Mouse (Mus musculus) adrenal gland, adult 18-20 months (tissue): ENCODE results near the gene Col4a3. TPM values are rescaled to one million over a fixed set of nuclear protein-coding genes. Genes with fewer than 3 reads are reported as not detected.

Source experiments
- DNase-seq, 2 experiments: peaks; one replicate each; pipeline ENCODE4 v3.0.0; 2021 to 2022; ENCODE audit warnings: low spot score in 2 of 2
- total RNA-seq, 2 experiments: library from RNA; stranded (reverse); gene quantifications; 1 replicate in 1 of 2; 2 replicates in 1 of 2; pipeline ENCODE4 v1.2.3; 2021

Gene Col4a3
- total RNA-seq, 2 experiments from 2014 or later: 1.5 to 2.3 TPM

DNA sequence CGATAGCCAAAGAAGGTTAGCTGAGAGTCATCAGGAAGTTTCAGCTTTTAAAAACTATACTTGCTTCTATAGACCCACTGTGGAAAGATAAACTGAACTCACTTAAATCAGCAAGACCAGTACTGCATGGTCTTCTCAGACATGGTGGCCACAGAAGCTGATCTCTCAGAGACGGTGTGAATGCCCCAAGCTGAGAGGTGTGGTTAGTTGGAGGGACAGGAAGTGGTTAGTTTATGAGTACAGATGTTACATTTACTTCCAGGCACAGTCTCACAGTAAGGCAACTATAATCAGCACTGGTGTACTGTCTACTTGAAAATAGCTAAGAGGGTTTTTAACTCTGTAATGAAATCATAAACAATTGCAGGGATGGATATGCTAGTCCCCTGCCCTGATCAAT is 75.5 kb downstream of the Col4a3 start:
- no peak for DNase-seq

DNA sequence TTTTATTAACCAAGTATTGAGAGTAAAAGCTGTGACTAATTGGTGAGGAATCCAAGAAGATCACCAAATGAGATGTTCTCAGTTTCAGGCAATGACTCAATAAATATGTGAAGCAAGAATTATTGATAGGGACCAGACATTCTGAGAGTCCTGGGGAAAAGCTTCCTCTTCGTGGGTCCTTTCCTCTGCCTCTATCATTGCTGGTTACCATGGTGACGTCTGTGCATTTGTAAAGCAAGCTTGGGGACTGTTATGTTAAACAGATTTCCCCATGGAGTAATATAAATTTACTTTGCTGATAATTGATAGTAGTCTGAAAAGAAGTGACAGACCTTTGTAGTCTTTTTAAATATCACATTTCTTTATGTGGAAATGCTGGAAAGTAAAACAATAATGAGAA is 76.8 kb downstream of the Col4a3 start:
- DNase-seq: no peak

DNA sequence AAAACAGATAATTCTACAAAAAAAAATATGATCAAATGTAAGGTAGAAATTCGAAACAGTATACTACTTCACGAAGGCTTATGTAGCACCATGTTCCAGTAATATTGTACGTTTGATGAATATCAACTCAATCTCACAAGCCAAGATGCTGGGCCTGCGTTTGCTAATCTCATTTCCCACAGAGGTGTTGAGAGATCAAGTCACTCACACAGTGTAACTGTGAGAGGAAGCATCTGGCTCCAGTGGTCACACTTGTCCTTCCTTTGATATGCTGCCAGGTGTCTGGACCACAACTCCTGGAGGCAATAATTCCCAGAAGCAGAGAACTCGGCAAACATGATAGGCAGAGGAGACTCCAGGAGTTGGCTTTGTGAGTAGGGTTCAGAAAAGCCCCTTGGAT is 99.6 kb downstream of the Col4a3 start:
- no peak for DNase-seq

DNA sequence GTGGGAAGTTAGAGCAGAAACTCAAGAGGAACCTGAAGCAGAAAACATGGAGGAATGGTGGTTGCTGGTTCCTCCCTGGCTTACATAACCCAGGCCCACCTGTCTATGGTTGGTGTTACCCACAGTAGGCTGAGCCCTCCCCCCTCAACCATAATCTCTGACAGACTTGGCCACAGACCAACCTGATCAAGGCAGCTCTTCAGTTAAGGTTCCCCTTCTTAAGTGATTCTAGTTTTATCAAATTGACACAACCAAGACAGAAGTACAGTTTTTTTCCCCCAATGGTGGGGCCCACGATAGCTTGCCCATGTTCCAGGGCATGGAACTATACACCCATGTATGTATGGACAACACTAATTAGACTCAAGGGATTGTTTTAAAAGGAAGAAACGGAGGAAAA is 100.1 kb downstream of the Col4a3 start:
- DNase-seq: no peak

DNA sequence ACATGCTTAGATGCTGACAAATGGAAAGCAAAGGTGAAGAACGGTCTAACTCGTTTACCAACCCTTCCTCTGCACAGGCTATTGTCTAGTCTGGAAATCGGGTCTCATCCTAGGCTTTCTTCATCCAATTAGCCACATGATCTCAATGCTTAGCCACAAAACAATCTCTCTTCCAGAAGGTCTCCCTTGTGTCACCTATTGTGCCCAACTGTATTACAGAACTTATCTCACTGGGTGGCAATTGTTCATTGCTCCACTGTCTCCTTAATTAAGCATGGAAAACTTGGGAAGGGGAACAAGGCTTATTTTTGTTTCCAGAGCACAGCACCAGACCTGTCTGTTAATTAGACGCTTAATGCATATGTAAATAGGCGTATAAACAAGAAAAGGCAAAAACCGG is 101.2 kb downstream of the Col4a3 start:
- no peak for DNase-seq

DNA sequence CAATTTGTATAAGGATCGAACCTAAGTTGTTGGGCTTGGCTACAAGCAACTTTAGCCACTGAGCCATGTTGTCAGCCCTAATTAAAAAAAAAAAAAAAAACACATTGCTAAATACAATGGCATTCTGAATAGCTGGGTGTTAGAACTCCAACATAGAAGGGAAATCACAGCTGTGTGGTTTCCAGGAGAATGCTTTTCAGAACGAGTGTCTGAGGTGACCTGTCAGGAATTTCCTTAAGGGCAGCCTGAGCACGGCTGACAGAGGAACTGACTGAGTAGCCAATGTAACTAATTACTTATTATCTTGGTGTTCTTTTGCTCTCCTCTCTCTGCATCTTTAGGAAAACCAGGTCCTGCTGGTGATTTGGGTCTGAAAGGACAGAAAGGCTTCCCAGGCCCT is 109.2 kb downstream of the Col4a3 start:
- DNase-seq: no peak

DNA sequence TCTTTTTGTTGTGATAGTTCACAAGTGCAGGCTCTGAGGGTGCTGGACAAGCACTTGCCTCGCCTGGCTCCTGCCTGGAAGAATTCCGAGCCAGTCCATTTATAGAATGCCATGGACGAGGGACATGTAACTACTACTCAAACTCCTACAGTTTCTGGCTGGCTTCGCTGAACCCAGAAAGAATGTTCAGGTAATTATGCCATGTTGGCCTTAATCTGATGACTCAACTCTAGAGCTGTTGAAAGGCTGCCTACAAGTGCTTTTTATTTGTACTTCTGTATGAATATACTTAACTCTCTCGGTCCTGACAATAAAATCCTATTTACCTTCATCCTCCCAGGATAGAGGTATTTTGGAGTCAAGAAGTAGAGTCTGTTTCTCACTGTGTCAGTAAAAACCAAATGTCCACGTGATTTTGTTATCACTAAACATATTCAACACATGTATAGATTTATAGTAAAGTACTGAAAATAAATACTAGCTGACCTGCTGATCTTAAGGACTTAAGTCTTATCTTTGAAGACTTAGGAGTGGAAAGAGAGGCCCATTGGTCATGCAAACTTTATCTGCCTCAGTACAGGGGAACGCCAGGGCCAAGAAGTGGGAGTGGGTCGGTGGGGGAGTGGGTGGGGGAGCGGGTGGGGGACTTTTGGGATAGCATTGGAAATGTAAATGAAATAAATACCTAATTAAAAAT is 131.2 kb downstream of the Col4a3 start:
- DNase-seq: no peak

DNA sequence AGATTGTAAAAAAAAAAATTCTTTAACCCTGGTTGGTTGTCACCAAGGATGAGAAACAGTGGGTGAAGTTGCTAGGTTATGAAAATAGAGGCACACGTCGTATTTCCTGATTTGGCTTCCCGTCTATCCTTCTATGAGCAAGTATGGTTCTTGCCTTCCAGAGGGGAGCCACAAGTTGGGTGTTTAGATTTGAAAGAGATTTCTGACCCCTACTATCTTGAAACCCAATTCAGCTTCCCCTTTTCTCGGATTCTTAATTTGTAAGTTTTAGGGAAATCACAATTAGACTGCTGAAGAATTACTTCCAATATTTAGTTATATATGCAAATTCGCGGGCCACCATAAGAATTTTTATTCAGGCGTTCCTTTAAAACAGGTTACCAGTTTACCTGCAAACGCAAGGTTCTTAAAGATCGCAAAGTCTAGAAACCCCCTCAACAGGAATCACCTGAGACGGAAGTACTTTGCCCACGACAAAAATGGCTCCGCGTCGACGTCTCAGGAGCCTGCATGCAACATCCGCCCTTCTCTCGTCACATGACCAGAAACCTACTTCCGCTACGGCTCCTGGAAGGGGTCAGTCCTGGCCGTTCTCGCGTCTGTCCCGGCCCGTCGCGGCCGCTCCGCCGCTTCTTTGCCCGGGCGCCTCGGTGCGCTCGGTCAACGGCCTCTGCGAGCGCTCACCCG is 137.8 kb downstream of the Col4a3 start, which contains the start of gene Mff:
Gene Mff (plus strand): TSS at position 552 of the 687 bp plus-strand sequence.
- peak; percentile 90 to 91 for DNase-seq

DNA sequence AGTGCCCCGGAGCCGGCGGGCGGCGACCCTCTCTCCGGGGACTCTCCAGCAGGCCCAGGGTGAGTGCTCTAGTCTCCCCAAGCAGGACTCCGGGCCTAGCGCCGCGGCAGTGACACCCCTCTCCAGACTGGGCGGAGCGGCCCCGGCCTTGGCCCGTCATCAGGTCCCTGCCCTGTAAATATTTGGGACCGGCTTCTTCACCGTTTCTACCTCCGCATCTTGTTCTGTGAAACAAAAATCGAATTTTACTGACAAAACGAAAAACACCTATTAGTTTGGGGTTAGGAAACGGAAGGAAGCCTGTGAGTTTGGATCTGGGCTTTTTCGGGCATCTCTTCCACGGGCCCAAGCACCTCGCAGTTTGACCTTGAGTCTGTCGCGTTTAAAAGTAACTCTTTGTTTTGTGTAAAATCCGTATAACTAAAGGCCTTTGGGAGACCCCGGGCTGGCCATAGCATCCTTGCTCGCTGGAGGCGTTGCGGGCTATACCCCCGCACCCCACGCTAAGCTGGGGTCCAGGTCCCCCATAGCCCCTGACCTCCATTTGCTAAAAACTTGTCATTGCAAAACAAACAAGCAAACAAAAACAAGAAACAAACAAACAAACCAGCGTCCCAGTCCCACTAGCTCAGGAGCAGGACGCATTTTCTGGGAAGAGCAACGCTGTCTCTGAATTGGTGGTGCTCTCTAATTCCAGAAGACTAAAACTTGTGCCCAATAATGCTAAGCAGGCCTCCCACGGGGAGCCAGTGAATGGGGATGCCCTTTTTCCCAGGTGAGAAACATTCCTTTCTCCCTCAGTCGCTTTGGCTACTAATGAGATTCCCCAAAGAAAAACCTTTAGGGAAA is 138.5 kb downstream of the Col4a3 start:
- peak; percentile 5 to 24 for DNase-seq

DNA sequence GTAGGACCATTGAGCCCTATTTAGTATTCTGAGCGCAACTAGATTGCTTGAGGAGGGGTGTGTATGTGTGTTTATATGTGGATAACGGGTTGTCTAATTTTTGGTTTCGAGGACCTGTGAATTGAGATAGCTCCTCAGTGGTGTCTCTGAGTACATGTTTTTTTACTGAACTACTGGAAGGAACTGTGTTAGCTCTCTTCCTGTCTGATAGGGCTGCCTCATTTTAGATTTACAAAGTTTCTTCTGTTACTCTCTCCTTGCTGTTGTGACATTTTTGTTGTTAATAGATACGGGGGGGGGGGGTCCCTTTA is 139.1 kb downstream of the Col4a3 start:
- DNase-seq: no peak

DNA sequence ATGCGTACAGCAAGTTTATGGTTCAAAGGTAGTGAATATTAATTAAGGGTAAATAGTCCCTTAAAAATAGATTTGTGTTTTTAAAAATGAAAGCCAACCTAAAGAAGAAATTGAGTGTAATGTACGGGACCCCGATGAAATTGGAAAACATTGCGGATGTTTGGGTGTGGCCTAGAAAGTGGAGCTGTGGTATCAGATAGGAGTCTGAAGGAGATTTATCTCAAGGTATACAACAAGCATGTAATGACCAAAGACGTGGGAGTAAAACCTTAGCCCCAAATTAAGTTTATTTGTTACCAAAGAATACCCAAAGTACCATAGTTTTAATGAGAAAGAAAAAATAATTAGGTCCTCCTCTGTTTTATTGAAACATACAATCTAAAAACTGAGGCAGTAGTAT is 139.8 kb downstream of the Col4a3 start:
- no peak for DNase-seq

DNA sequence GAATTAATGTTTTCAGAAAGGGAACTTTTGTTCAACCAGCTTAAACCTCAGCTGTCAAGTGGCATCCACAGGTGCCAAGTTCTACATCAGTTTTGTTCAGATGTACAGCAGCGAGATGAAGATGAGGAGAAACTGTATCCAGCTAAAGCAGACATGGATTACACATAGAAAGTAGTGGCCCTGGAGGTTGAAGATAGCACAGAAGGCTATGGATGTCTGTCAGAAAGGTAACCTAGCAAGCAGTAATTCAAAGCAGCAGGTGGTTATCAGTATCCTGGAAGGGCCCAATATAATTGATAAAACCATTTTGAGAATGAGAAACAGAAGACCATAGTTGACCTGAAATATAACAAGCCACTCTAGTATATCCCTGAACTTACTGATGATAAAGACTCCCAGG is 146.6 kb downstream of the Col4a3 start:
- DNase-seq: no peak

DNA sequence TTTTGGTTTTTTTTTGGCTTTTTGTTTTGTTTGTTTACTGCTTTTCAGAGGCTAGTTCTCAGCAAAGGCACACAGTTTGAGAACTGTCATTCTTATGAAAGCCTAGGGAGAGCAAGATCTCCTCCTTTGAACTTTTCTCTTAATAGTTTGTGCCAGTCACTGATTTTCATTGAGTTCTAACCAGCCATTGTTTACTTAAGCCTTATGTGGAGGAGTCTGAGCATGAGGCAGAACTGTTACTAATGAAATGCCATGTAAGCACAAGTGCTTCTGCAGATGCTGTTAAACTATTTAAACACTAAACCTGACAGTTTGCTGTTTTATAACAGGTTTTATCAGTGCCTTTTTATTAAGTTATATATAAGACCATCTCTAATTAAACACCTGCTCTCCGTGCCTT is 151.3 kb downstream of the Col4a3 start:
- DNase-seq: no peak

DNA sequence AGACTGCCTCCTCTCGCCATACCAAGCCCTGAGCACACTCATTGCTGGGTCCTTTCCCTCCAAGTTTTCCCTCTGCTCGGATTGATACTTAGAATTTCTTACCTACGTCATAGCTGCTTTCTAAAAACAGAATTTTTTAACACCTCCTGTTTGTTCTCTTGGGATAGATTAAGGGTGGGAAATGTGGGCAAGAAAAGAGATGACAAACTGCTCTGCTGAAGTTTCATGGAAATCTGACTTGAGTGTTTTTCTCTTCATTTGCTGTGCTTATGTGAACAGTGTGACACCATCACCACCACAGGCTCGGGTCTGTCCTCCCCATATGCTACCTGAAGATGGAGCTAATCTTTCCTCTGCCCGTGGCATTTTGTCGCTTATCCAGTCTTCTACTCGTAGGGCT is 154.8 kb downstream of the Col4a3 start:
- DNase-seq: no peak

DNA sequence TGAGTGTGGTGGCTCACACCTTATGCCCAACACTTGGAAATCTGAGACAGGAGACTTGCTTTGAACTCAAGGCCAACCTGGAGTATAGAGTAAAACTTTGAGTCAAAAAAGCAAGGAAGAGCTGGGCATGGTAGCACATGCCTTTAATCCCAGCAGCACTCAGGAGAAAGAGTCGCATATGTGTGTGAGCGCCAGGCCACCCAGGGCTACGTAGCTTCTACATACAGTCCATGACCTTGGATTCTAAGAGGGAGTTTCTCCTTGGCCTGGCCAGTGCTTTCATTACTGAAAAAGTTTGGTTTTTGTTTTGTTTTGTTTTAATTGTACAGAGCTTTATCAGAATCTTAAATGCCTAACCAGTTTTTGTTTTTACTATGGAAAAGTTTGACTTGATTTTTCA is 157.2 kb downstream of the Col4a3 start:
- no peak for DNase-seq

DNA sequence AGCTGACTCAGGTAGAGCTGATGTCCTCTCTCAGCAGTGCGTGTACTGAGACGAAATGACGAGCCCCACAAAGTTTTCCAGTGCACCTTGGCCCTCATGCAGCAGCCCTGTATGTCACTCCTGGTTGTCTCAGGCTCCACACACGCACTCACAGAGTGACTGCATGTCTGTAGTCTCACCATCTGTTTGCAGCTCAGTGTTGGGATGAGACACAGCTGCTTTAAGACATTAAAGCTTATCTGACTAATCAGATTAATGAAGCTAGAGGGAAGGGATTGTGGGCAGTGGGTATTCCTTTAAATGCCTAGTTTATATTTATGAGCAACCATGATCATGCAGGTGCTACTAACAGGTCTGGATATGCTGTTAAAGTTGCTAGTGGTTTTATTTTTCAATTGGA is 159.7 kb downstream of the Col4a3 start:
- no peak for DNase-seq

DNA sequence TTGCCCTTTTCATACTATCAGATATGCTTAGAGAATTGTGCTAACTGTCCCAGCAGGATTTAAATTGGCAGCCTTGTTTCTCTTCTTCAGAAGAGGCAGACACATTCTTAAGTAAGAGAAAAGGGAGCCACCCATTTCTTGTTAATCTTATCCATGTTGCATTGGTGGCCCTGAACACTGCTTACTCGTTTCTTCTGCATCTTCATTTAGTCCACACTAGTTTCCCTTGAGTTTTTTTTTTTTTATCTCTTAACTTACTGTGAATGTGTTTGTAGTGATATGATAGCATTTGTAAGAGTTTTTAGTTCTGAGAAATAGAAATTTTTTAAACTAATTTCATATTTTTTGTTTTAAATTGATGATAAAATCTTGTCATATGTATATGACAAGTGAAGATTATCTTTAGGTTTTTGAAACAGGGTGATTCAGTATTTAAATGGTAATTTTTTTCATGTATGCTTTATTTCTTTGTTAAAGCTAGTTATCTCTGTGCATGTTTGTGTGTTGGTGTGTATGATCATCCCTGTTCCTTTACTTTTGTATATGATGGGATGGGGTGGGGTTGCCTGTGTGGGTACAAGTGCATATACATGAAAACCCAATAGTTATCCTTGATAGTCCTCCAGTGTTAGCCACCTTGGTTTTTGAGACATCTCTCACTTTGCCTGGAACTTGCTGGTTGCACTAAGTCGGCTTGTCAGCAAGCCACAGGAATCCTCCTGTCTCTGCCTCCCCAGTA is 161.2 kb downstream of the Col4a3 start:
- no peak for DNase-seq

DNA sequence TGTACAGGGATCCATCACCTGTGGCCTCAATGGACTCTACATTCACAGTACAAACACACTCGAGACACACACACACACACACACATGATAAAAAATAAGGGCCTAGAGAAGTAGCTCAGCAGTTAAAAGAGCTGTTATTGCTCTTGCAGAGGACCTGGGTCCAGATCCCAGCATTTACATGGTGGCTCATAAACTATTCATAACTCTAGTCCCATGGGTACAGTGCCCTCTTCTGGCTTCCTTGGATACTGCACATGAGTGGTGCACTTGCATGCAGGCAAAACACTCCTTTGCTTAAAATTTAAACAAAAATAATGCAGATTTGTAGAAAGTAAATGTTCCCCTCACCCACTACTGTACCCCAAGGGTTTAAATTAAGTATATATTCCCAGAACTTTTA is 172.8 kb downstream of the Col4a3 start:
- DNase-seq: no peak

DNA sequence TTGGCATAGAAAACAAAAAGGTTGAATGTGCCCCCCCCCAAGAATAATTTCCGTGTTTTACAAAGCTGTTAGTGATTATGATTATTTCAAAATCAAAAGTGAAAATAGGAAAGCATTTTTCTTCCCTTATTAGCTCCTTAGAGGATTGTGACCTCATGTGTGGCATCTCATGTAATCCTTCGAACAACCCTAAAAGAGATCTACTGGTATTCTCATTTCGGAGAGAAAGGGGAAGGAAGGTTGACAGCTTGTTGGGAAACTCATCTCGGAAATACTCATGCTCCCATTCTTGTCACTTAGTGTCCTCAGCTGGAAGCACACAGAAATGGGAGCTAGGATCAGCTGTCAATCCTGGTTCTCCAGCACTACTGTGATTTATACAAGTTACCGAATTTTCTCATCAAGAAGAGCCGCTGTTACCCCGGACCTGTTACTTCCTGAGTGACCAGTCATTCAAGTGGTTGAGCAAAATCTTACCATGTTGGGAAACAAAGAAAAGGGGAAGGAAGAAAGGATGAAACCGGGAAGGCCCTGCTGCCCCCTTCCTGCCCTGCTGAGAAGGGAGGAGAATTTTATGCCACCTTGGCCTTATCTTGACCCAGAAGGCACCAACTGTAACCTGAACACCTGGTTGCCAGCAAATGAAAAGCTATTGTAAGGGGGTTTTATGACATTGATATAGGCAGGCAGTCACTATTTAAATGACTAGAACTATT is 174.9 kb downstream of the Col4a3 start:
- DNase-seq: no peak

DNA sequence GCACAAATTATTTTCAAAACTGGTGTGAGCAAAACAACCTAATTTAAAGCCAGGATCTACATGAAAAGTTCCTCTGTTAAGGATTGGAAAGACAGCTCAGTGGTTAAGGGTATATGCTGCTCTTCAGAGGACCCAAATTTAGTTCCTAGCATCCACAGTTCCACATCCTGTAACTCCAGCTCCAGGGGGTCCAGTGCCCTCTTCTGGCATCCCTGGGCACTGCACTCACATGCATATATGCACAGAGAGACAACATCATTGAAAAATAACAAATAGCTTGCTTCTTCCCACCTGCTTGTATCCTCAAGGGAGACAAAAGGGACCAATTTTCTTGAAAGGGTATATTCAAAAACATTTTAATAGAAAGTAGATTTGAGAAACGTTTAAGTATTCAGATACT is 175.6 kb downstream of the Col4a3 start:
- DNase-seq: no peak

DNA sequence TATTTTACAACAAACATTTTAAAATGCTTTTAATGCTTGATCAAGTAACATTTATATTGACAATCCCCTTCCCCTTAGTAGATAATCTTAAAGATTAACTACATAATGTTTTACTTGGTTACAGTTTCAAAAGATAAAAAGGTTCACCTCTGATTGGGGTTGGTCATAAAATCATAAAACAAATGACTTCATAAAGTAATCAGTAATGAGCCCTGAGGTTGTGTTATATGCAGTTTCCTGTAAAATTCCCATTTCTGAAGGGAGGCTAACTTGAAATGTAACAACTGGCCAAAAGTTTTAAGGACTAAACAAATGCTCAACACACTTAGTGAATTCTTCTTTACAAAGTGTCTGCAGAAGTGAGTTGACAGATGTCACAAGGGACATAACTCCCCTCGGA is 179.5 kb downstream of the Col4a3 start:
- no peak for DNase-seq
